Mouse (Mus musculus) G1E-ER4 (cell line): ENCODE measurements around the gene Zmat5. TPM values are rescaled to one million over a fixed set of nuclear protein-coding genes. Genes with fewer than 3 reads are reported as not detected.

Experiments used
- GATA1 ChIP-seq: IDR thresholded peaks from one replicate; pipeline ENCODE4 v1.8.0; 2012; ENCODE audit warnings: low read length, inconsistent platforms
- polyA plus RNA-seq: library from polyadenylated mRNA; stranded (reverse); fragments of >175 nt; gene quantifications from 2 replicates; pipeline ENCODE4 v1.2.3, GENCODE M21; 2012

The Zmat5 gene
- polyA plus RNA-seq, 1 experiment: 121 TPM

DNA sequence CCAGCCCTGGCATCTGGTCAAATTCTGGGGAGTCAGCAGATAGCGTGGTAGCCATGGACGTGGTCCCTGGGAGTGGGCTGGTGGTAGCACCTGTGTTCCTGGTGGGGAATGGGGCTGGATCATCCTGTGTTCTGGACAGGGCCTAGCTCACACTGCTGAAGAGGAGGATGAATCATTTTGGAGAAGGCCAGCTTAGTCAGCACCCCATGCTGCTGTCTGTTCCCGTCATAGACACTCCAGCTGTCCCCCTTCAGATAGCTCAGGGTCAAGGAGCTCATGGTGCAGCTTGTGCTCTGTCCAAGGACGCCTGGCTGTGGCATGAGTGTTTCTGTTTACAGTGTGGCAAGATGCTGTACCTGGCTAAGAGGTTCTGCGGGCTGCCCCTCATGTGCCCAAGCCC lies 14.1 kb downstream of the Zmat5 start:
- TF ChIP-seq GATA1: no peak

DNA sequence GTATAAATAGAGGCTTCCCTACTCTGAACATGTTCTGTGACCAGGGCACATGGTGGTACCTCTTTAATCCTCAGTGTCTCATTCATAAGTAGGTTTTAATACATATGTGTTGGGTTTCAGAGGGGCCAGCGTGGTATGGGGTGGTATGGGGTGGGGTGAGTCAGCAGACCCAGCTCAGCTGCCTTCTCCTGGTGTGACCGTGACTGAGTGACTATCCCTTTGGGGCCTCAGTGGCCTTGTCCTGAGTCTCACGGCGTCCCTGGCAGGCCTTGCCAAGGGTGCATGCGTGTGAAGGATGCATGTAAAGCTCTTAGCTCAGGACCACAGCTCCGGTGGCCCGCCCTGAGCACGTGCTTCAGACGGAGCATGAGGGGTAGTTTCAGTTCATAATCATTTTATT lies 15.5 kb downstream of the Zmat5 start:
- TF ChIP-seq GATA1: no peak

GRCm38 (mm10) chr11:4720393-4720792 lies 15.9 kb downstream of the Zmat5 start:
- no peak for TF ChIP-seq GATA1

DNA sequence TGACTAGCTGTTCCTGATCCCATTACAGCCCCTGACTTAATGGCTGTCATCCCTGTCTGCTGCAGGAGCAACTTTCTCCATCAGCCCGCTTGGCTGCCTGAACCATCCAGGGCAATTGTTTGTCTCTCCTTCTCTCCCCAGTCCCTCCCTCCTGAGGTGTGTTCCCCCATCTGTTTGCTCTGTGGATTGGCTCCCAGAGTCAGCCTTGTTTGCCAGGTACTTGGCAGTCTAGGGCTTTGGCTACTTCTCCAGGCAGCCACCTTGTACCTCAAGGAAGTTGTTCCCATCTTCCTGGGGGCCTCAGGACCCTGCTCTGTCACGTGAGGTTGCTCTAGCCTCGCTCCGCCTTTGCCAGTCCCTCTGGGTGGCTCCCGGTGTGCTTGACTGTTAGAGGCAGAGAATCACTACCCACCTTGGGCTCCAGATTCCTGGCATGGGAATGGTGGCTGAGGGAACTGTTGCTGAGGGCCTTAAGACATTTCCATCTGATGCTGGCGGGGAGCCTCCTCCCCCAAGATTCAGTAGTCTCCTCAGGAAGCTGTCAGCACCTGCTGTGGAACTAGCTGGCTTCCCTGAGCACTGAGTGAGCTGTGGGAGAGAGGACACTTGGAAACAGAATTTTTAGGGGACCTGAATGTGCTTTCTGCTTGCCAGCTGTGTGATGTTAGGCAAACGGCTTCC lies 16.6 kb downstream of the Zmat5 start:
- TF ChIP-seq GATA1: no peak

- no peak for TF ChIP-seq GATA1
Observed at GRCm38 (mm10) chr11:4721728-4722127, 17.2 kb downstream of the Zmat5 start.

- no peak for TF ChIP-seq GATA1
Observed at GRCm38 (mm10) chr11:4729603-4730002, 25.1 kb downstream of the Zmat5 start.

- no peak for TF ChIP-seq GATA1
Observed at GRCm38 (mm10) chr11:4730096-4730495, 25.6 kb downstream of the Zmat5 start.

- no peak for TF ChIP-seq GATA1
Observed at GRCm38 (mm10) chr11:4730913-4731312, 26.4 kb downstream of the Zmat5 start.

GRCm38 (mm10) chr11:4731781-4732180 lies 27.3 kb downstream of the Zmat5 start:
- no peak for TF ChIP-seq GATA1

DNA sequence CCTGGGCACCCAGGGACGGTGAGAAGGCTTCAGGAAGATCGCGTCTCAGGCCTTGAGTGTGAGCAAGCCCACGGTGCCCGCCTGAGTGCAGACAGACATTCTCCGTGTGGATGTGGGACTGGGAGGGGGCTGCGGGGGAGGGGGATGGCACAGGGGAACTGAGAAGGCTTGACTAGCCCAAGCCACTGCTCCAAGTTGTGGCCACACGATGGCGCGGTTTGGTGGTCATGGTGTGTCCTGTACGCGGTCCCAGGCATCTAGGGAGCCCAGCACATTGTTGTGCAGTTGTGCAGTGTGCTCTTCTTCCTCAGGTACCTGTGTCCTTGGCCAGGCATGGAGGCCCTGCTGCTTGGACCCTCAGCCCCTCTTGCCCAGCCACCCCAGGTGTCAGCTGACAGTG lies 29.7 kb downstream of the Zmat5 start:
- no peak for TF ChIP-seq GATA1

DNA sequence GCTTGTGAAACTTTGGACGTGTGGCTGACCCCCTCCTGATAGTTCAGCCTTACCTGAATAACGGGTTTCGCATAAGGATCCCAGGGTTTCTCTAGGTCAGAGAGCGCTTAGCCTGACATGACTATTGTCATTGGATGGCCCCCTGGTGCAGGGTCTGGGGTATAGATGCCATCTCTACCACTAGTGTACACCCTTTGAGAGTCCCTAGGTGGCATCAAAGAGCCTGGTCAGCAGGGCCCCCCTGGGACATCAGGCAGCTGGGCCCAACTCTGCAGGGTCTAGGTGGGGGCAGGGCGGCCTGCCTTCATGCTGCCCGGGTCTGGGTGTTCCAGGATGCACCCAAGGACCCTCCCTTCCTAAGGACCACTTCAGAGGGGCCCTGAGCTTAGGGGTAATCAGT lies 31.9 kb downstream of the Zmat5 start:
- TF ChIP-seq GATA1: no peak

- TF ChIP-seq GATA1: no peak
Observed at GRCm38 (mm10) chr11:4737682-4738081, 33.2 kb downstream of the Zmat5 start.

GRCm38 (mm10) chr11:4738719-4739118 lies 34.2 kb downstream of the Zmat5 start:
- TF ChIP-seq GATA1: no peak

GRCm38 (mm10) chr11:4740785-4741184 lies 36.3 kb downstream of the Zmat5 start:
- no peak for TF ChIP-seq GATA1

GRCm38 (mm10) chr11:4744691-4745090 lies 40.2 kb downstream of the Zmat5 start:
- TF ChIP-seq GATA1: no peak

GRCm38 (mm10) chr11:4745969-4746368 lies 41.5 kb downstream of the Zmat5 start:
- TF ChIP-seq GATA1: no peak

GRCm38 (mm10) chr11:4746733-4747132 lies 42.3 kb downstream of the Zmat5 start, which contains the start of gene Cabp7:
Gene Cabp7 (minus strand): TSS chr11:4746778.
- no peak for TF ChIP-seq GATA1

- TF ChIP-seq GATA1: no peak
Observed at GRCm38 (mm10) chr11:4747285-4747684, 42.8 kb downstream of the Zmat5 start.
